Mouse (Mus musculus) ES-E14 (cell line): Measurements from ENCODE around the gene Olfr979.

Experiments used
- HCFC1 ChIP-seq: IDR thresholded peaks from 2 replicates; pipeline ENCODE4 v1.6.1; 2012; ENCODE audit warnings: low read length, inconsistent platforms, borderline replicate concordance; ENCODE audit not compliant: insufficient read depth
- MAFK ChIP-seq: IDR thresholded peaks from 2 replicates; pipeline ENCODE4 v1.6.1; 2014; ENCODE audit warnings: mild to moderate bottlenecking, low read depth, low read length, inconsistent platforms; ENCODE audit not compliant: insufficient read depth
- ZC3H11A ChIP-seq: IDR thresholded peaks from 2 replicates; pipeline ENCODE4 v1.6.1; 2012; ENCODE audit warnings: low read depth, mild to moderate bottlenecking, inconsistent platforms, low read length, borderline replicate concordance

- no peak for TF ChIP-seq HCFC1
- TF ChIP-seq ZC3H11A = no peak
- no peak for TF ChIP-seq MAFK
Measured at GRCm38 (mm10) chr9:40009482-40009881, 6.2 kb upstream of the Olfr979 start, which contains the start of gene Olfr980.
